ENCODE assay signal across 28 mouse cellular contexts in the genomic region with DNA sequence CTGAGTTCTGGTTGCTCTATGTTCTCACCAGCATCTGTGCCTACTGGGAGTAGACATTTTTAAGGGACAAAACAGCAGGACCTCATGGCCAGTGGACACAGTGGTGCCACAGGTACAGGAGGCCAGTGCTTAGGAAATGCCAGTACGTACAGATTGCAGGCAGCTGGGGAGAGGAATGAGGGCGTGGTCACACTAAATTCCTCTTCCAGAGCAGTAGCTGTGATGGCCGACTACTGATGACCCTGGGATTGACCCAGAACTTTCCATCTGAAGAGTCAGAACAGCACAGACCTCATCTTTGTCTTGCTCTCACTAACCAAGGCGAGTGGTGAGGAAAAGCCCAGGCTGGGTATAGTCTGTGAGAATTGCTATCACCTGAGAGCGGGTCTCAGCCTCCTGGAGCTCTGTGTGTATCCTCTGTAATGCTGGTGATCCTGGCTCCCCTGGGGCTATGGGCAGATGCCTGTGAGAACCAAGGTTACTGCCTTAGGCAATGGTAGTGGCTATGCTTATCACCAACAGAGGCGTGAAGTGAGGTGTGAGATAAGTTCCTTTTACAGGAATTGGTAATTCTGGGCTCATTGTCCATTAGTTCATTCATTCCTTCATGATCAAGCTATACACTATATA. TPM values are rescaled to one million over a fixed set of nuclear protein-coding genes. Genes with fewer than 3 reads are reported as not detected.
DNase-seq lines count a peak whose midpoint lies in the region; ATAC-seq and TF ChIP-seq lines count a peak whose summit lies in the region.
"Had no signal": no experiment of that assay in that cellular context is flagged by ENCODE, and none has a peak within 500 bp of the region (broad histone marks: within the 10 kb centered on the region; RNA-seq: fewer than 3 reads in every experiment).

No protein-coding gene starts in this region.

- TF ChIP-seq EP300 in heart, postnatal 0 days (IDR thresholded peaks at IDR 0.05; ENCODE audit: low read depth), result no peak

- H3K36me3 ChIP-seq in heart, embryonic 12.5 days, result no peaks in the 10 kb centered on the region
- no peaks in the 10 kb centered on the region for H3K36me3 ChIP-seq in heart, postnatal 0 days (replicated peaks; ENCODE audit: control insufficient read depth, insufficient read depth, low read length)
- H3K36me3 ChIP-seq: hindbrain, embryonic 12.5 days; intestine, embryonic 15.5 days; limb, embryonic 13.5 days; midbrain, embryonic 13.5 days; neural tube, embryonic 13.5 days had no signal

- H3K27me3 ChIP-seq in heart, embryonic 12.5 days (replicated peaks), result no peaks in the 10 kb centered on the region
- H3K27me3 ChIP-seq in heart, postnatal 0 days (ENCODE audit: control insufficient read depth, insufficient read depth, low read length), result no peaks in the 10 kb centered on the region
- H3K27me3 ChIP-seq: forebrain, embryonic 13.5 days; hindbrain, embryonic 12.5 days; intestine, embryonic 15.5 days; midbrain, embryonic 13.5 days; neural tube, embryonic 13.5 days; Patski had no signal

- peaks cover 53% of the 10 kb centered on the region for H3K4me1 ChIP-seq in heart, embryonic 12.5 days (replicated peaks)
- peaks cover 44% of the 10 kb centered on the region for H3K4me1 ChIP-seq in heart, postnatal 0 days (ENCODE audit: control insufficient read depth, insufficient read depth)
- H3K4me1 ChIP-seq: forebrain, embryonic 13.5 days; megakaryocyte, embryonic 14.5 days; midbrain, embryonic 13.5 days had no signal

- H3K9ac ChIP-seq in heart, embryonic 12.5 days, result no peak overlapping the region
- H3K9ac ChIP-seq in heart, postnatal 0 days (replicated peaks; ENCODE audit: low read depth, low read length), result no peak overlapping the region
- H3K9ac ChIP-seq: forebrain, embryonic 13.5 days; hindbrain, embryonic 12.5 days; intestine, embryonic 15.5 days; limb, embryonic 13.5 days; midbrain, embryonic 13.5 days; neural tube, embryonic 13.5 days had no signal

- no peak overlapping the region for H3K4me2 ChIP-seq in heart, embryonic 12.5 days
- H3K4me2 ChIP-seq in heart, postnatal 0 days (ENCODE audit: low read depth, low read length), result no peak overlapping the region
- H3K4me2 ChIP-seq: forebrain, embryonic 13.5 days; hindbrain, embryonic 12.5 days; intestine, embryonic 15.5 days; limb, embryonic 13.5 days; liver, embryonic 11.5 days; midbrain, embryonic 13.5 days; neural tube, embryonic 13.5 days had no signal

- H3K4me3 ChIP-seq in heart, embryonic 12.5 days, result no peak overlapping the region
- H3K4me3 ChIP-seq in heart, postnatal 0 days (ENCODE audit: low read depth, low read length), result no peak overlapping the region
- H3K4me3 ChIP-seq: forebrain, embryonic 13.5 days; hindbrain, embryonic 12.5 days; intestine, embryonic 15.5 days; layer of hippocampus, adult 2 months; left cerebral cortex, adult 2 months; limb, embryonic 13.5 days; megakaryocyte, embryonic 14.5 days; midbrain, embryonic 13.5 days; neural tube, embryonic 13.5 days had no signal

- H3K27ac ChIP-seq in heart, embryonic 12.5 days (ENCODE audit: poor library complexity, severe bottlenecking), result peak overlapping the region; percentile 35
- peak overlapping the region; percentile 89; the same call in 1 of the 2 replicates for H3K27ac ChIP-seq in heart, postnatal 0 days (ENCODE audit: low read depth)
- H3K27ac ChIP-seq: forebrain, embryonic 13.5 days; hindbrain, embryonic 12.5 days; hindbrain, postnatal 0 days; intestine, embryonic 15.5 days; layer of hippocampus, adult 2 months; left cerebral cortex, adult 2 months; limb, embryonic 13.5 days; midbrain, embryonic 13.5 days; neural tube, embryonic 13.5 days had no signal

- intact Hi-C loops in heart, postnatal 36 days (cut with DNase I), result no loop called here

- DNase-seq in heart, postnatal 36 days, result no peak
- no peak for DNase-seq in heart, postnatal 0 days (ENCODE audit: low spot score)
- no peak for DNase-seq in heart, adult 9 months (ENCODE audit: low spot score in 2 of 2)
- peak; percentile 76 for DNase-seq in ZHBTc4 (ENCODE audit: low read depth, low spot score)
- DNase-seq in cerebellum, postnatal 25 days, result no peak
- DNase-seq: adrenal gland, postnatal 25 days; cerebellum, adult 18-20 months; cerebellum, postnatal 10 days; gastrocnemius, postnatal 10 days; kidney, adult 2 months; kidney, postnatal 36 days; lung, postnatal 4 days; thymus, adult 2 months; thymus, postnatal 4 days had no signal

- 27% methylated on average over 6 of the region's 6 CpGs for WGBS in heart, embryonic 12.5 days
- 36% methylated on average over 6 of the region's 6 CpGs for WGBS in heart, postnatal 0 days

- no peaks in the 10 kb centered on the region for H3K9me3 ChIP-seq in heart, embryonic 12.5 days (replicated peaks)
- no peaks in the 10 kb centered on the region for H3K9me3 ChIP-seq in heart, postnatal 0 days (replicated peaks; ENCODE audit: control insufficient read depth, low read length)
- H3K9me3 ChIP-seq: forebrain, embryonic 13.5 days; hindbrain, embryonic 12.5 days; intestine, embryonic 15.5 days; limb, embryonic 13.5 days; megakaryocyte, embryonic 14.5 days; midbrain, embryonic 13.5 days; neural tube, embryonic 13.5 days had no signal

- TF ChIP-seq CTCF in heart, postnatal 0 days (IDR thresholded peaks at IDR 0.05; ENCODE audit: low read depth), result no peak

- ATAC-seq in heart, embryonic 12.5 days (ENCODE audit: insufficient number of reproducible peaks, low FRiP score), result no peak
- ATAC-seq in heart, postnatal 0 days (ENCODE audit: insufficient read depth, low read depth), result no peak
- ATAC-seq: forebrain, embryonic 13.5 days; hindbrain, postnatal 0 days; intestine, embryonic 15.5 days; lung, postnatal 0 days; midbrain, embryonic 13.5 days; Patski had no signal

RNA-seq across cellular contexts. Expression of a gene that starts 35.4 kb away (rescaled TPM):
- polyA plus RNA-seq in heart, embryonic 12.5 days (2016; fragmentation: Nextera tagmentation; extraction: Ambion mirVana), result 17.6 and 18.9 TPM in 2 replicates
- 10 to 100 TPM; 27.5 to 37.7 TPM for total RNA-seq in heart, postnatal 36 days (2021)
- total RNA-seq in heart, postnatal 0 days (2014; rRNA removed; ENCODE audit: low replicate concordance), result 21.4 and 24.1 TPM in 2 replicates
- polyA plus RNA-seq in heart, postnatal 0 days (2015; fragmentation: Nextera tagmentation; extraction: Ambion mirVana), result 15.2 and 17.9 TPM in 2 replicates
